Mouse (Mus musculus) adrenal gland, postnatal 36 days (tissue): Measurements from ENCODE around the gene Grik5. TPM values are rescaled to one million over a fixed set of nuclear protein-coding genes. Genes with fewer than 3 reads are reported as not detected.
"Not testable (repeated sequence)": the region's sequence is repeated elsewhere in the genome, so short reads cannot be mapped to it uniquely, and the experiment has no call there.

ENCODE experiments used
- DNase-seq, 2 experiments: peaks; one replicate each; pipeline ENCODE4 v3.0.0; 2021; ENCODE audit warnings: mixed read lengths in 1 of 2
- total RNA-seq, 2 experiments: library from RNA; stranded (reverse); gene quantifications; 2 replicates each; pipeline ENCODE4 v1.2.3; 2021

The Grik5 gene
- total RNA-seq, 2 experiments from 2014 or later = 13.4 to 16.9 TPM

DNA sequence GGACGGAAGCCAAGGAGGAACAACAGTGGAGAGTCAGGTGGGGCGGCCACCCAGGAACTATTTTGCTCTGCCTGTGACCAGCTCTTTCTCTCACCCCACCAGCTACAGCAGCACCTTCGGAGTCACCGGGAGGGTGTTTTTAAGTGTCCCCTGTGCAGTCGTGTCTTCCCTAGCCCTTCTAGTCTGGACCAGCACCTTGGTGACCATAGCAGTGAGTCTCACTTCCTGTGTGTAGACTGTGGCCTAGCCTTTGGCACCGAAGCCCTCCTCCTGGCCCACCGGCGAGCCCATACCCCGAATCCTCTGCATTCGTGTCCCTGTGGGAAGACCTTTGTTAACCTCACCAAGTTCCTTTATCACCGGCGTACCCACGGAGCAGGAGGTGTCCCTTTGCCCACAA is 8.3 kb upstream of the Grik5 start:
- DNase-seq = no peak

DNA sequence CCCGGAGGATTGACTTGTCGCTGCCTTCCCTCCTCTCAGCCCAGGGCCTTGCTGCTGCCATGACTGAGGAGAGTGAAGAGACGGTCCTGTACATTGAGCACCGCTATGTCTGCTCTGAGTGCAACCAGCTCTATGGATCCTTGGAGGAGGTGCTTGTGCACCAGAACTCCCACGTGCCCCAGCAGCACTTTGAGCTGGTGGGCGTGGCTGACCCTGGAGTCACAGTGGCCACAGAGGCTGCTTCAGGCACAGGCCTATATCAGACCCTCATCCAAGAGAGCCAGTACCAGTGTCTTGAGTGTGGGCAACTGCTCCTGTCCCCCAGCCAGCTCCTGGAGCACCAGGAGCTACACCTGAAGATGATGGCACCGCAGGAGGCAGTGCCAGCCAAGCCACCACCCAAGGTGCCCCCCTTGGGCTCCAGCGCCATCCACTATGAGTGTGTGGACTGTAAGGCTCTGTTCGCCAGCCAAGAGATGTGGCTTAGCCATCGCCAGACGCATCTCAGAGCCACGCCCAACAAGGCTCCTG is 7.4 kb upstream of the Grik5 start:
- DNase-seq = peak in 1 of 2 experiments; percentile 40

DNA sequence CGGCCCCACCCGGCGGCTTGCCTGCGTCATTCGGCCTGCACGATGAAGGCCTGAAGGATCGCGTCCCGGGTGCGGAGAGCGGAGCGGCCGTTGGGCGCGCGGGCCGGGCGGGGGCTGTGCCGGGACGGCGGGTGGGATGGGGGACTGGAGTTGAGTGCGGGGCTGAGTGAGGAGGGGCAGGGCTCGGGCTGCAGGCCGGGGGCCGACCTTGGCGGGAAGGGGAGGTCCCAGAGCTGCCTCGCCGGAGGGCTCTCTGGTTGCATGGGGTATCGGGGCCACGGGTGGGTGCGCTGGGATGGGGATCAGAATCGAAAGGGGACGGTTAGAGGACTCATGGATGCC is 5.2 kb upstream of the Grik5 start:
- no peak for DNase-seq

DNA sequence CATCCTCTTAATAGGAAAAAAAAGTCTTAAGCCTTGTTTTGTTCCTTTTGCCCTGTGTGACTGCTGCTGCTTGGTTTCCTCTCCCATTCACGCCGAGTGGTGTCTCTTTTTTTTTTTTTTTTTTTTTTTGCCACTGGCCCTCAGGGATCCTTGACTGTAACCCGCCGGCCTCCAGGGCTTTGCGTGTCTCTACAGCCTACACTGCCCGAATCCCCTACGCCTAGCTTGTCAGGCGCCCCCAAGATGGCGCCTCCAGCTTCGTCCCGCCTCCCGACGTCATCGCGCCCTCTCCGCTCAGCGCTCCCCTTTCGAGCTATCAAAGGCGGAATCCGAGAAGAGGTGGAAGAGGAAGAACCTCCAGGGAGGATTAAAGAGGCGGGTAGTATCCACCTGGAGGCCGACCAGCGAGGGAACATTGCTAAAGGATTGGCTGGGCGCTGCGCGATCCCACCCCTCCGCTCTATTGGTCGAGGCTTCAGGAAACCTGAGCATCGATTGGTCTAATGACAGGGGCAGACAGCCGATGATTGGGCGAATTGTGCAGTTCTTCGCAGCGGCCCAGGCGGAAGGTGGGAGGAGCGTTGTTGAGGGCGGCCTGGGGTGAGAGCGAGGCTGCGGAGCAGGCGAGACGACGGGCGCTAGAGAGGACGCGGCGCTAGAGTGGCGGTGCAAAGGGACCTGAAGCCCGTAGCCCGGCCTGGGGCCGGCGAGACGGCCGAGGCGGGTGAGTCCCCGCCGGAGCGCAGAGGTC is 4.7 kb upstream of the Grik5 start:
- DNase-seq = peak; percentile 97

DNA sequence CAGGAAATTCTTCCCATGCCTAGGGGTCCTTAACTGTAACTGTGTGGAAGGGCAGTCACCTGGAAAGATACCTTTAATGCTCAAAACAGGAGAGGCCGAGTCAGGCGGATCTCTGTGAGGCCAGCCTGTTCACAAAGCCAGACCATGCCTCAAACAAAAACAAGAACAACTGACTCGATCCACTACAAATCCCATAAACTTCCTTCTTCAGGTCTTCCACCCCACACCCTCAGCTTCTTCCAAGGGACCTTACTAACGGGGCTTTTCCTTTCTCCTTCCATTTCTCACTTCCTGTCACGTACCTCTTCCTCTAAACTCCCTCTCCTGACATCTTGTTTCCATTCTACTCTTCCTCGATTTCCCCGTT is 4.1 kb upstream of the Grik5 start:
- no peak for DNase-seq

DNA sequence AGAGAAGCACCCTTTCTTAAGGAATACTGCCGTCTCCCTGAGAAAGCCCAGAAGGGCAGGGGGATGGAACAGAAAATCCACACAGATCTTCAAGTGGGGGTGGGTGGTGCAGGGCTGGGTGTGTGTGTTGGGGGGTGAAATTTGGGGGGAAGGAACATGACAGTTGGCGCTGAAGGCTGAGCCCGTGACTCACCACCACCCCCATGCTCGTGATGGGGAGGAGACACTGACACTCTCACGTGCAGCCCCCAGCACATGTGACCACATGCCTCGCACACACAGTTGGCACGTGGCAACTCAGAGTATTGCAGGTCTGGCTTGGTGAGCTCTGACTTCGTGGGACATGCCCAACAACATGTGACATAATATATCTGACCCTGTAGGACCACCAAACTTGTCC is 1.8 kb upstream of the Grik5 start:
- no peak for DNase-seq

DNA sequence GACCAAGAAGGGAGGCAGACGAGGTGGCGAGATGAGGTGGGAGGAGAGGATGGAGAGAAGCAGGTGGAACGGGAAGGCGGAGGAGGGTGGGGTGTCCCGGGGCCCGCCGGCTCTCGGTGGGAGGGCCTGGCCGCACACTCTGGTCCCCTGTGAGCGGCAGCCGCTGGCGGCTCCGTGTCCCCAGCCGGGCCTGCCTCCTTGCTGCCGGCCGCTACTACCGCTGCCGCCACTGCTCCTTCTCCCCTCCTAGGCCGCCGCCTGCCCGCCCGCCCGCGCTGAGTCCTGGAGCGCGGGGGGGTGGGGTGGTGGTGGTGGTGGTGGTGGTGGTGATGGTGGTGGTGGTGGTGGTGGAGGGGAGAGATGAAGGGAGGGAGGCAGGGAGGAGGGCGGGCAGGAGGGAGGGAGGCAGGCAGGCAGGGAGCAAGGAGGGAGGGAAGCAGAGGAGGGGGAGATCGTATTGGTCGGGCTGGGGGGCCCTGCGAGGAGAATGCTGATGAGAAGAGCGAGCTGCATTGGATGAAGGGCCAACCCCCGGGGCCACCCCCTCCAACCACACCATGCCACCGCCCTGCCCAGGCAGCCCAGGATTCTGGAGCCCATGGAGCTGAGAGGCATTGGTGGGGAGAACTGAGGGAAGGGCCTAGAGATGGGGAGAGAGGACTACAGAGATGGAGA is 707 bp upstream of the Grik5 start:
- peak; percentile 37 to 61 for DNase-seq

DNA sequence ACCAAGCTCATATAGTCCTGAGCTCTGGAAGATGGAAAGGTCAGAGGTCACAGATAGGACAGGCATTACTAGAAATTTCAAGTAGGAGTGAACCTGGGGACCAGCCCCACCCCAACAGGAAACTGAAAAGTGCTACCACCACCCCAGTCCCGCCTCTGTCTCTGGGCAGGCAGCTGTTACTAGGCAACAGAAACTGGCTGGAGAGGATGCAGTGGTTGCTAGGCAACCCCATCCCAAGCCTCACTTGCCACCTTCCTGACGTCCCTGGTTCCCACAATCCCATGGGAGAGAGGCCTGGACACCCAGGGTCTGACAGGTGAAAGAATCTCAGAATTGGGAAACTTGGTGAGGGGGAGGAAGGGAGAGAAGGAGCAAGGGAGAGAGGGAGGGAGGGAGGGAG is 3.4 kb downstream of the Grik5 start:
- DNase-seq = no peak

DNA sequence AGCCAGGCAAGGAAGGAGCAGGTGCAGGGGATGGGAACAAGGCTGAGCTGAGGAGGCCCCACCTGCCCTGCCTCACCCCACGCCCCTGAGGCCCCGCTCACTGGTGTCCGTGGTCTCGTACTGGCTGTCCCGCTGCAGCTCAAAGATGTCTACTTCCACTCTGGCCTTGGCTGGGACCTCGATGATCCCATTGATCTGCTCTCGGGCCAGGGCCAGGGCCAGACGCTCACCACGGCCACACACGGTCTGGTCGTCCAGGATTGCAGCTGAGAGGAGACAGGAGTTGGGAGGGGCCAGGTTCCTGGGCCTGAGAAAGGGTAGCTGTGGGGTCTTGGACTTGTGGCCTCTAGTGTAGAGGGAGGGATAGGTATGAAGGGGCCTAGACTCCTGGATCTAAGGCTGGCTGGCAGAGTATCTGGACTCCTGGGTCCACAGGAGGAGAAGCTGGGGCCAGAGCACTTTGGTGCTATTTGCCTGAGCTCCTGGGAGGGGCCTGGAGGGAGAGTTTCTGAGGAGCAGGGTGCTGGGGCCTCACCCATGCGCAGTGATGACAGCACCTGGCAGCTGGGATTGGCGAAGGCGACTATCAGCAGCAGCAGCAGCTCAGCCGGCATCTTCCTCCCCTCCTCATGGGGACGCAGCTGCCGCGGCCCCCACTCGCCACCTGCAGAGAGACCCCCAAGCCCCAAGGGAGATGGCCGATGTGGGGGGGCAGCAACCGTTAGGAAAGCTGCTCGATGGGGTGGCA is 4.1 kb downstream of the Grik5 start:
- DNase-seq = peak; percentile 37 to 68

DNA sequence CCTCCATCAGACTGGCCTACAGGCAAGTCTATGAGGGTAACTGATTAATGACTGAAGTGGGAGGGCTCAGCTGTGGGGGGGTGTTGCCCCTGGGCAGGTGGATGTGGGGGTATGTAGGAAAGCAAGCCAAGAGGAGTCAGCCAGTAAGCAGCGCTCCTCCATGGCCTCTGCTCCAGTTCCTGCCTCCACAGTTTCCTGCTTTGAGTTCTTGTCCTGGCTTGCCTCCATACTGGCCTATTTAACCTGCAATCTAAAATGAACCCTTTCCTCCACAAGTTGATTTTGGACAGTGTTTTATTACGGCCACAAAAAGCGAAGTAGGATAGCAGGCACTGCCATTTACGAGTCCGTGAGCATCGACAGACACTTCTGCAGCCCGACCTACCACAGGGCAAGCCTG is 4.8 kb downstream of the Grik5 start:
- no peak for DNase-seq

DNA sequence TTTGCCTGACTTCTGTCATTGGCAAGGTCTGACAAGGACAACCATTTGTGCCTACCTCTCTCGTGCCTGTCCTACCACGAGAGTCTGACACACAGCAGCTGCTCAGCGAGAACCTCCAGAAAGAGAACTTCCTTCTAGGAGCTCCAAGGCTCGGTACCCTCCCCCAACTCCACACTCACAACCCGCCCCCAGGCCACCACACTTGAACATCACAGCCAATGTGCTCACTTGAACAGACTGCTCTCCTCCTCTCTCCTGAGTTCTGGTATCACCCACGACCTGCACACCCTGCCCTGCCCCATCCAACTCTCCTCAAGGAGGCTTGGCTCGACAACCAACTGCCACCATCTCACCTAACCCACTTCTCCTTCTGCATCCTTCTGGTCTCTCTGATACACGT is 8.2 kb downstream of the Grik5 start:
- no peak for DNase-seq

DNA sequence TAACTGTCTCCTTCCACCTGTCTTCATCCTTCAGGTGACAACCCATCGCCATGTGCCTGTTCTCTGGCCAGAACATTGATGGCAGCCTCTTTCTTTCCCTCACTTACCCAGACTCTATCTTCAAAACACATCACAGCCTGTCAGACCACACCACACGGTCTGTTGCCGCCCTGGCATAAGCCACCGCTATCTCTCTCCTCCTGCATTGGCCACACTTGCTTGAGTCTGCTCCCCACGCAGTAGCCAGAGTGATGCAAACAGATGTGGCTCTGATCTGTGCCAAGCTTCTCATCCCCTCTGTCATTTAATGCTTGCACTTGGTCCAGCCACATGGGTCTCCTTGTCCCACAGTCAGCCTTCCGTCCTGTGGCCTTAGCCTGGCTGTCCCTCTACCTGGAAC is 8.8 kb downstream of the Grik5 start:
- no peak for DNase-seq

DNA sequence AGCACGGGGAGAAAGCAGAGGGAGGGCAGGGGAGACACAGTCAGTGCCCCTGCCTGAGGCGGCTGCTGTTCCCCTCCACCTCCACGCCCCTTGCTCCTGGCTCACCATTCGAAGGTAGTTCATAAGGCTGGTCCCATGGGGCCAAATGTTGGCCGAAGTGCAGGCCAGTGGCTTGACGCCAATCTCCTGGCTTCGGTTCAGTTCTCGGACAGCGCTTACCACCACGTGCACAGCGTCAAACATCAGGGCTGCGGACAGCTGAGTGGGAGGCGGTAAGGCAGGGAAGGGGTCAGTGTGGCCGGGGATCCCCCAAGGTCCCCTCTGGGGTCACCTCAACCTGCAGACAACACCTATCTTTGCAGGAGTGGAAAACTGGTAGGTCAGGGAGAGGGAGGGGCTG is 13.3 kb downstream of the Grik5 start:
- DNase-seq = peak in 1 of 2 experiments; percentile 36

DNA sequence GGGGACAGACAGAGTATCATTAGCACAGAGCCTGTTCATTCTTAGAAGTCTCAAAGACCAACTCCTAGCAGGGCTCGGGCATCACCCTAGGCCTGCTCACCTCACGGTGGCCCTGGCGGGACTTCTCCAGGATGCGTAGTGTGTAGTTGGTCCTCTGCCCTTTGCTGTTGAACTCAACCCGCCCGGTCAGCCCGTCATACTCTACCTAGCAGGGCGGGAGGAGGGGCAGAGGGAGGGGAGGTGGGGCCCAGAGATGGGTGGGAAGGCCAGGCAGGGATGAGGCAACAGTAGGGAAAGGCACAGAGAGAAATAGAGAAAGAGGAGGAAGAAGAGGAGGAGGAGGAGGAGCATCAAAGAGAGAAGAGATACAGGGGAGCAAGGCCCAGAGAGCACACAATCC is 13.8 kb downstream of the Grik5 start:
- no peak for DNase-seq

DNA sequence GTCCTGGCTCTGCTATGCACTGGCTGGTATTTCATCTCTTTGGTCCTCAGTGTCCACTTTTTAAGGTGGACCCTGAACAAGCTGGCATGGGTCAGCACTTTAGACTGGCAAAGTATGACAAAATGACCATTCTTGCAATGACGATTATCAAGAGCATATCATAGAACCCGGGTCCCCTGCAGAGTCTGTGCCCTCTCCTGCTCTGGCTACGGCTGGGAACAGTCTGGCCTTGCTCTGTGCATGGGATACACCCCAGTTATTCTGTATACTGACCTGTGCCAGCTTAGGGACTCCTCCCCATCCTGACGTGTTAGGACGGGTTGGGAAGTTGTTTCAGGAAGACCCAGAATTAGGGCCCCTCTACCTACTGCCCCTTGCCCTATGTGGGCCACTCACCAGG is 14.3 kb downstream of the Grik5 start:
- no peak for DNase-seq

DNA sequence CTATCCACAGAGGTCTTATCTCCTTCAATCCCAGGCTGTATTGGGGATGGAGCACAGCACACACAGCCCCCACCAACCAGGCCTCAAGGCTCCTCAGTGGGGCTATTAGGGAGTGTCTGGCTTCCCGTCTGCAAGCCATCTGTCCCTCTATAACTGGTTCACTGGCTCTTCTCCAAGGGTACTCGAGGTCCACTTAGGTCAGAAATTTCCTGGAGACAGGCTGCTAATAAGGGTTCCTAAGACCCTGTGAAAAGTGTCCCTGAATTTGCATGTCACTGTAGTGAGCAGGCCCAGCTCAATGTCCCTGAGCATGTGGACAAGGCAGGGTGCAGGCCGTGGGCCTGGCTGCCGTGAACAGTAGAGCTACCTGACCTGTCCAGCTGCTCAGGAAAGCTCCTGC is 15.2 kb downstream of the Grik5 start:
- no peak for DNase-seq

DNA sequence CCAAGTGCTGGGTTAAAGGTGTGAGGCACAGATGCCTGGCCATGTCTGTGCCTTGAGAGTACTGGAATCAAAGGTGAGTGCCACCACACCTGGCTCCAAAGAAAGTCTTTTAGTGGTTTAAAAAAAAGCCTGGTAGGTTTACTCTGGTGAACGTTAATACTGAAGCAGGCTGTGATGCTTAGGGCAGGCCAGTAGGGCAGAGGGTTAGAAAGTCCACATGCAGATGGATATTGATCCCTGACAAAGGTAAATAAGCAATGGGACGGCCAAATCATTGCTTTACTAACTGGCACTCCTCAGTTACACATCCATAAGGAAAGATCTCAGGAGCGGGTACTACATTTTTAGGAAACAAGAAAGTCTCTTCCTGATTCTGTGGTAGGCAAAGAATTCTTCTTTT is 19.6 kb downstream of the Grik5 start:
- DNase-seq = no peak

DNA sequence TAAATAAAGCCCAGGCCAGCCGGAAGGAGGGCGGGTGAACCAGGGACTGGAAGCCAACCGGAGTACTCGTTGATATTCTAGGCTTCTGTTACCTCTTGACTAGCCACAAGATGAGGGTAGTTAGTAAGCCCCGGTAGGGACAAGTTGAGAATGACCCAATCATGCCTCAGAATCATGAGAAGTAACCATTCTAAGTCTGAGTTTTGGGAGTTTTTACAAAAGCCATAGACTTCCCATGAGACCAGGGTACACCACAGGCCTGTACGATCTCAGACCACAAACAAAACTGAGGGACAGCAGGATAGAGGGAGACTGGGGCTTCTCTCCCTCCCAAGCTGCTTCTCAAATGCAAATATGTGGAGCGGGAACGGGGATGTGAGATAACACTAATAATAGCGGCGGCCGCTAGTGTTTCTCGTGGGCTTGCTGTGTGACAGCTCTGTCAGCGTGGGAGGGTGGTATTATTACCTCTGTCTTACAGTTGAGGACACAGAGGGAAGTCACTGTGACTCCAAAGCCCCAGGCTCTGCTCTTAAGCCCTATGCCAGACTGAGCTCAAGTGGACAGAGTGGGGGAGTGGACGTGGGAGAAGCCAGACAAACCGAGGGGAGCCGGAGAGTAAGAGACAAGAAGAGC is 22.7 kb downstream of the Grik5 start:
- no peak for DNase-seq

DNA sequence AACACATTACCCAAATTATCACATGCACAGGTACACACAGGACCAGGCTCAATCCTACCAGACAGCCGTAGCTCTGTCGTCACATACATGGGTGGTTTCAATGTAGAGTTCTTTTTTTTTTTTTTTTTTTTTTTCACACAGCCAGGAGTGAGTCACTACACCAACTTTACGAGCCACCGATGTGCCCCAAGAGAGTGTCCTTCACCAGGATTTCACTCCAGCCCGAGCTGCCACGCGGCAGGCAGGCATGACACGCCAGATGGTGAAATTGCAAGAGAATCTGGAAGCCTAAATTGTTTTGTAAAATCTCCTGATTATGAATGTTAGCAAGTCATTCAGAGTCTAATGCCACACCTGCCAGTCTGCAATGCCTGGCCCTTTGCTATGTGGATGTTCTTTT is 24.8 kb downstream of the Grik5 start:
- peak; percentile 68 to 75 for DNase-seq

DNA sequence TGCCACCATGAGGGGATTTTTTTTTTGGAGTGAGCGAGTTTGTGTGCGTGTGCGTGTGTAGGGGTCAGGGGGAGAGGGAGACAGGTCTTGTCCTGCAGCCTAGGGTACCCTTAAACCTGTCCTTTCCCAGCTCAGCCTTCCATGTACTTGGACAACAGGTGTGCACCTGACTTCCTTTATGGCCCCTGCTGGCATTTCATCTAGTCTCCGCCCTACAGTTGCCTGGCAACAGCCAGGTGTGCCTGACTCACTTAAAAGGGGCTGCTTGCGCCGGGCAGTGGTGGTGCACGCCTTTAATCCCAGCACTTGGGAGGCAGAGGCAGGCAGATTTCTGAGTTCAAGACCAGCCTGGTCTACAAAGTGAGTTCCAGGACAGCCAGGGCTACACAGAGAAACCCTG is 27.5 kb downstream of the Grik5 start:
- DNase-seq = not testable (repeated sequence)

DNA sequence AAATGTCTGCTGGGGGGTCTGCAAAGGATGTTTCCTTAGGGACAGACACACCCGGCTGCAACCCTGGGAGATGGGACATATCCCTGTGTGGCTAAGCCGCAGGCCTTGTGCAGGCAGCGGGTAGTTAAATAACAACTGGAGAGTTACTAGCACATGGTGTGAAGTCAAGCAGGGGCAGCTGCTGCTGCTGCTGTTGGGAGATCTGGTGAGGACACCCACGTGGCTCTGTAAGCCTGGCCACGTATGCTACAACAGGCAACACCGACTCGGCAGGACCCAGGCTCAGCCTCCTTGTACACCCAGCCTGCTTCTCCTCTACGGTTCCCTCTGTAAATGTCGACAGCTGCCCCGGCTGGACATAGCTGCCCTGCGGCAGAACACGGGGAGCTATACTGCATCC is 30.2 kb downstream of the Grik5 start:
- DNase-seq = no peak

DNA sequence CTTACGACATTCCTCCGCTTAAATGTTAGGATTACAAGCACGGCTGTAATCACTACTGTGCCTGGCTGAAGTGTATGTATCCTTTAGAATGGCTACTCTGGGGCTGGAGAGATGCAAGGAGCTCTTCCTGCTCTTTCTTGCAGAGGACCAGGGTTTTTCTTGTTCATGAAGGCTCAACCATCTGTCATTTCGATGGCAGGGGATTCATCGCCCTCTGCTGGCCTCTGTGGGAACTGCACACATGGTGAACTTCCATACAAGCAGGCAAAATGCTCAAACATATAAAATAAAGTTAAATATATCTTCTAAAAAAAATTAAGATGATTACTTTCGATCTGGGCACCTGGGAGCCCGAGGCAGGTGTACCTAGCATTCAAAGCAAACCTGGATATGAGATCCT is 36.2 kb downstream of the Grik5 start:
- DNase-seq = peak; percentile 65 to 68

DNA sequence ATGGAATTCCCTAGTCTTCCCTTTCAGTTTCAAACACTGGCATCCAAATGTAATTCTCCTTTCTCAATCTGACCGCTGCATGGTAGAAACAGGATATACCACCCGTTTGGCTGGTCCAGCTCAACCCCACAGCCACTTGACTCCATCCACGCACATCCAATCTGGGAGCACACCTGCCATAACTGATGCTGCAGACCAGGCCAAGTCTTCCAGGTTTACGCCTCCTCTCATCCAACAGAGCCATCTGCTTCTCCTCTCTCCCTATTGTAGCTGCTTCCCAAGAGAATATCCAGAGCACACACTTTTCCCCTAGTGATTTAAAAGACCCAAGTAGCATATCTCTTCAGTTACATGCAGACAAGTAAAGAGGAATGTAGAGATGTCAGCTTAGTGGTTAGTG is 37.4 kb downstream of the Grik5 start:
- DNase-seq = no peak
